Mouse (Mus musculus) heart, embryonic 14.5 days (tissue): ENCODE results near the gene Zfhx3. TPM values are rescaled to one million over a fixed set of nuclear protein-coding genes. Genes with fewer than 3 reads are reported as not detected.

Experiments
- ATAC-seq: fragments of 200-750 bp; cut with Nextera tagmentation; 2 replicates; pipeline ENCODE4 v1.8.0; 2017; ENCODE audit warnings: low read depth, moderate TSS enrichment; ENCODE audit not compliant: insufficient number of reproducible peaks, insufficient read depth, low FRiP score
- H3K27ac ChIP-seq, 2 experiments: fragments of 200-500 bp in 1 of 2; fragments of 300-500 bp in 1 of 2; sonication (generic) in 1 of 2; replicated peaks in 1 of 2; 2 replicates each; pipeline ENCODE4 v1.5.1; 2012 to 2014; ENCODE audit warnings: low read depth in 2 of 2, low read length in 2 of 2, control low read depth in 1 of 2, mild to moderate bottlenecking in 1 of 2, mixed read lengths in 1 of 2; ENCODE audit not compliant: control insufficient read depth in 1 of 2, insufficient read depth in 1 of 2
- H3K27me3 ChIP-seq: fragments of 300-500 bp; sonication (generic); 2 replicates; pipeline ENCODE4 v1.6.1; 2014; ENCODE audit warnings: mild to moderate bottlenecking, low read length, control low read depth; ENCODE audit not compliant: control insufficient read depth, insufficient read depth
- H3K36me3 ChIP-seq: fragments of 300-500 bp; sonication (generic); 2 replicates; pipeline ENCODE4 v1.6.1; 2014; ENCODE audit warnings: mild to moderate bottlenecking, control low read depth, low read length, mixed read lengths; ENCODE audit not compliant: control insufficient read depth, insufficient read depth
- H3K4me1 ChIP-seq, 2 experiments: fragments of 200-500 bp in 1 of 2; fragments of 300-500 bp in 1 of 2; sonication (generic) in 1 of 2; 2 replicates each; pipeline ENCODE4 v1.6.1; 2012 to 2014; ENCODE audit warnings: low read length in 2 of 2, control low read depth in 1 of 2, mixed read lengths in 1 of 2; ENCODE audit not compliant: control insufficient read depth in 2 of 2, insufficient read depth in 2 of 2
- H3K4me2 ChIP-seq: fragments of 300-500 bp; sonication (generic); 2 replicates; pipeline ENCODE4 v1.6.1; 2014; ENCODE audit warnings: mild to moderate bottlenecking, low read length
- H3K4me3 ChIP-seq, 2 experiments: fragments of 200-500 bp in 1 of 2; fragments of 300-500 bp in 1 of 2; sonication (generic) in 1 of 2; 2 replicates each; pipeline ENCODE4 v1.5.1; 2012 to 2014; ENCODE audit warnings: low read length in 2 of 2, mild to moderate bottlenecking in 2 of 2, control low read depth in 1 of 2, low read depth in 1 of 2, moderate library complexity in 1 of 2; ENCODE audit not compliant: control insufficient read depth in 1 of 2, insufficient read depth in 1 of 2
- H3K9ac ChIP-seq: fragments of 300-500 bp; sonication (generic); 2 replicates; pipeline ENCODE4 v1.6.1; 2014; ENCODE audit warnings: mild to moderate bottlenecking, low read length
- H3K9me3 ChIP-seq: fragments of 300-500 bp; sonication (generic); 2 replicates; pipeline ENCODE4 v1.6.1; 2016; ENCODE audit warnings: low read length, control low read depth; ENCODE audit not compliant: control insufficient read depth
- WGBS: fragments of 180-500 bp; shearing (Covaris S2); extraction: QIAGEN DNeasy Blood & Tissue Kit; methylation state at CpG from one replicate; pipeline ENCODE4 v1.1.7; 2014; 5-methylcytosine and 5-hydroxymethylcytosine counted together
- polyA plus RNA-seq: library from polyadenylated mRNA; unstranded; fragments of >200 nt; fragmentation: Nextera tagmentation; extraction: Ambion mirVana; gene quantifications from 2 replicates; pipeline ENCODE4 v1.2.1, GENCODE M21; 2014

The Zfhx3 gene
- polyA plus RNA-seq, 1 experiment from 2014 or later, result 6.4 TPM

- Histone ChIP-seq H3K9ac (no peak overlapping the region), H3K27ac (no peak overlapping the region), H3K4me3 (no peak overlapping the region), H3K4me1 (no peaks in the 10 kb centered on the region), H3K4me2 (no peak overlapping the region), H3K9me3 (no peaks in the 10 kb centered on the region), H3K36me3 (no peaks in the 10 kb centered on the region), H3K27me3 (no peaks in the 10 kb centered on the region)
- 66% methylated on average over 4 of the region's 4 CpGs for WGBS
- ATAC-seq, result no peak
Observed at GRCm38 (mm10) chr8:108361402-108361801, 419.0 kb downstream of the Zfhx3 start.

GRCm38 (mm10) chr8:108362421-108362820 lies 420.0 kb downstream of the Zfhx3 start:
- Histone ChIP-seq H3K4me2 (no peak overlapping the region), H3K4me1 (no peaks in the 10 kb centered on the region), H3K27me3 (no peaks in the 10 kb centered on the region), H3K4me3 (no peak overlapping the region), H3K27ac (no peak overlapping the region), H3K36me3 (no peaks in the 10 kb centered on the region), H3K9ac (no peak overlapping the region), H3K9me3 (no peaks in the 10 kb centered on the region)
- ATAC-seq, result no peak
- WGBS, result 79% methylated on average over 9 of the region's 9 CpGs

GRCm38 (mm10) chr8:108363435-108363834 lies 421.0 kb downstream of the Zfhx3 start:
- Histone ChIP-seq H3K9me3 (no peaks in the 10 kb centered on the region), H3K36me3 (no peaks in the 10 kb centered on the region), H3K27ac (no peak overlapping the region), H3K9ac (no peak overlapping the region), H3K4me1 (no peaks in the 10 kb centered on the region), H3K27me3 (no peaks in the 10 kb centered on the region), H3K4me2 (no peak overlapping the region), H3K4me3 (no peak overlapping the region)
- no peak for ATAC-seq
- 26% methylated on average over 5 of the region's 5 CpGs for whole genome bisulfite sequencing

GRCm38 (mm10) chr8:108363856-108364255 lies 421.4 kb downstream of the Zfhx3 start:
- Histone ChIP-seq H3K27ac (no peak overlapping the region), H3K9me3 (no peaks in the 10 kb centered on the region), H3K4me2 (no peak overlapping the region), H3K9ac (no peak overlapping the region), H3K4me1 (no peaks in the 10 kb centered on the region), H3K4me3 (no peak overlapping the region), H3K27me3 (no peaks in the 10 kb centered on the region), H3K36me3 (no peaks in the 10 kb centered on the region)
- ATAC-seq, result no peak
- 57% methylated on average over 8 of the region's 8 CpGs for WGBS

- Histone ChIP-seq H3K4me1 (peaks cover 0 to 7% of the 10 kb centered on the region in 2 experiments; a peak in 1 of 4 replicates), H3K27ac (no peak overlapping the region), H3K9ac (no peak overlapping the region), H3K9me3 (no peaks in the 10 kb centered on the region), H3K27me3 (no peaks in the 10 kb centered on the region), H3K36me3 (no peaks in the 10 kb centered on the region), H3K4me3 (no peak overlapping the region), H3K4me2 (no peak overlapping the region)
- 14% methylated on average over 6 of the region's 6 CpGs for WGBS
- no peak for ATAC-seq
Observed at GRCm38 (mm10) chr8:108369081-108369480, 426.6 kb downstream of the Zfhx3 start.

GRCm38 (mm10) chr8:108370731-108371130 lies 428.3 kb downstream of the Zfhx3 start:
- ATAC-seq, result no peak
- Histone ChIP-seq H3K4me1 (peaks cover 0 to 7% of the 10 kb centered on the region in 2 experiments; a peak in 1 of 4 replicates), H3K4me3 (no peak overlapping the region), H3K9ac (no peak overlapping the region), H3K36me3 (no peaks in the 10 kb centered on the region), H3K27me3 (no peaks in the 10 kb centered on the region), H3K27ac (no peak overlapping the region), H3K4me2 (no peak overlapping the region), H3K9me3 (no peaks in the 10 kb centered on the region)
- 86% methylated on average over 6 of the region's 6 CpGs for WGBS

- 67% methylated on average over 7 of the region's 7 CpGs for WGBS
Observed at GRCm38 (mm10) chr8:108373046-108373445, 430.6 kb downstream of the Zfhx3 start.

GRCm38 (mm10) chr8:108378036-108378435 lies 435.6 kb downstream of the Zfhx3 start:
- H3K9me3 ChIP-seq, result no peaks in the 10 kb centered on the region
- no peaks in the 10 kb centered on the region for H3K4me1 ChIP-seq
- H3K4me2 ChIP-seq, result no peak overlapping the region
- H3K4me3 ChIP-seq, result no peak overlapping the region
- no peaks in the 10 kb centered on the region for H3K27me3 ChIP-seq
- no peak overlapping the region for H3K9ac ChIP-seq
- no peak for ATAC-seq
- no peak overlapping the region for H3K27ac ChIP-seq
- WGBS, result 94% methylated on average over 2 of the region's 2 CpGs
- no peaks in the 10 kb centered on the region for H3K36me3 ChIP-seq

More at GRCm38 (mm10) chr8:108373046-108373445, 430.6 kb downstream of the Zfhx3 start:
- Histone ChIP-seq H3K36me3 (no peaks in the 10 kb centered on the region), H3K4me3 (no peak overlapping the region), H3K9me3 (no peaks in the 10 kb centered on the region), H3K4me1 (peaks cover 0 to 7% of the 10 kb centered on the region in 2 experiments; a peak in 1 of 4 replicates), H3K27me3 (no peaks in the 10 kb centered on the region), H3K4me2 (no peak overlapping the region), H3K9ac (no peak overlapping the region), H3K27ac (no peak overlapping the region)
- no peak for ATAC-seq
